Mouse (Mus musculus) small intestine, adult 2 months (tissue): ENCODE results near the gene Hand2. TPM values are rescaled to one million over a fixed set of nuclear protein-coding genes. Genes with fewer than 3 reads are reported as not detected.
A peak's percentile ranks its signal among the peaks of the same experiment; 100 is the strongest.

Experiments
- H3K27ac ChIP-seq: fragments of 200-500 bp; 2 replicates; pipeline ENCODE4 v1.5.1; 2012; ENCODE audit warnings: low read depth, low read length, control low read depth, inconsistent platforms; ENCODE audit not compliant: insufficient read depth
- H3K27me3 ChIP-seq: fragments of 200-500 bp; 2 replicates; pipeline ENCODE4 v1.6.1; 2012; ENCODE audit warnings: mild to moderate bottlenecking, moderate library complexity, low read length, inconsistent platforms; ENCODE audit not compliant: control insufficient read depth, insufficient read depth
- H3K36me3 ChIP-seq: fragments of 200-500 bp; 2 replicates; pipeline ENCODE4 v1.6.1; 2012; ENCODE audit warnings: mild to moderate bottlenecking, low read length, control low read depth, inconsistent platforms; ENCODE audit not compliant: control insufficient read depth, insufficient read depth
- H3K4me1 ChIP-seq: fragments of 200-500 bp; 2 replicates; pipeline ENCODE4 v1.6.1; 2012; ENCODE audit warnings: low read length, inconsistent platforms, mixed read lengths; ENCODE audit not compliant: control insufficient read depth, insufficient read depth, insufficient read length
- H3K4me3 ChIP-seq: fragments of 200-500 bp; 2 replicates; pipeline ENCODE4 v1.5.1; 2012; ENCODE audit warnings: low read depth, mild to moderate bottlenecking, control low read depth, inconsistent platforms, low read length, moderate library complexity
- CTCF ChIP-seq: fragments of 200-500 bp; IDR thresholded peaks from 2 replicates; pipeline ENCODE4 v1.5.1; 2012; ENCODE audit warnings: low read depth, mild to moderate bottlenecking, control low read depth, inconsistent platforms, low read length, moderate library complexity, mixed read lengths; ENCODE audit not compliant: insufficient replicate concordance, insufficient read length; ENCODE audit errors: extremely low read depth
- POLR2A ChIP-seq: fragments of 200-500 bp; IDR thresholded peaks from 2 replicates; pipeline ENCODE4 v1.6.1; 2012; ENCODE audit warnings: low read depth, mild to moderate bottlenecking, control low read depth, inconsistent platforms, low read length, moderate library complexity
- WGBS: fragments of 180-500 bp; shearing (Covaris S2); methylation state at CpG from one replicate; pipeline ENCODE4 v1.1.7; 2018; 5-methylcytosine and 5-hydroxymethylcytosine counted together
- polyA plus RNA-seq: library from polyadenylated mRNA; depleted of rRNA; stranded (reverse); fragments of >200 nt; gene quantifications from 2 replicates; pipeline ENCODE4 v1.2.3, GENCODE M21; 2012

Gene Hand2
- polyA plus RNA-seq, 1 experiment, result 6.5 TPM

DNA sequence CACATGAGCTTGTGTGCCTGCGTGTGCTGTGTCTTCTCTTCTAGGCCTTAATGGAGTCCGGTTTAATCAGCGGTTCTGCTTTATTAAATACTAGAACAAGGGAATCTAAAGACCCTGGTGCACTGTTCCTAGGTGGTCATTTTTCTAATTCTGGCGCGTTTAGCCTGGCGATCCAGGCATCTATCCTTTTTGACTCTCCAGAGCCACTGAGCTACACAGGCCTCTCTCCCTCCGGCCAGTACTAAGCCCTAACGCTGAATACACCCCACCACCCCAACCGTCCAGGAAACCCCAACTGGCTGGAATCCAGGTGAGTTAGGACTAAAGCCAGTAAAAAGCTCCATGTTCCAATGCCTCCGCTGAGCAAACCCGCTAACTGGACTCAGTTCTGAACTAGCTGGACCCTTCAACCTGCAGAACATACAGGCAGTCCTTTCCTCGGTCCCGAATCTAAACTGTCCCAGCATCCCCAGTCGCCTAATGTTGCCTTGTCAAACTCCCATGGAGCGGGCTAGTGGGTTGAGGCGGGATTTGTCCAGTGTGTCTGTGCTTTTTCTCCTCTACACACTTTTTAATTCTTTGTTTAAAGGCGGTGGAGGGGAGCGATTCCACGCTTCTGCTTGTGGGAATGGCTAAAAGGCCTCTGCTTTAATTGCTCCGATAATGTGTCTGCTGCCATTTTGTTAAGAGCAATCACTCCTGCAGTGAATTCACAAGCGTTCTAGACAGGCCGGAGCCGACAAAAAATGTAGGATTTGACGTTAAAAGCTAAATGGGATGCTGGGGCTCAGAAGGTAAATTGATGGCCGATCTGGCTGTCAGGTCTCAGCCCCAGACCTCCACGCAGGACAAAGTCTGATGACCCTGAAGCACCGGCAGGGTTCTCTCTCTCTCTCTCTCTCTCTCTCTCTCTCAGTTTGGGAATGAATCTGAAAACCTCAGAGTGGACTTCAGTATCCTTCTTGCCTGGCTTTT, 5.6 kb downstream of the Hand2 start:
- Histone ChIP-seq H3K27me3 (peaks cover 71% of the 10 kb centered on the region), H3K4me1 (peaks cover 5% of the 10 kb centered on the region; the same call in 1 of the 2 replicates), H3K36me3 (no peaks in the 10 kb centered on the region), H3K27ac (no peak overlapping the region), H3K4me3 (no peak overlapping the region)
- TF ChIP-seq CTCF, result no peak
- TF ChIP-seq POLR2A, result no peak
- WGBS, result 30% methylated on average over 27 of the region's 27 CpGs

DNA sequence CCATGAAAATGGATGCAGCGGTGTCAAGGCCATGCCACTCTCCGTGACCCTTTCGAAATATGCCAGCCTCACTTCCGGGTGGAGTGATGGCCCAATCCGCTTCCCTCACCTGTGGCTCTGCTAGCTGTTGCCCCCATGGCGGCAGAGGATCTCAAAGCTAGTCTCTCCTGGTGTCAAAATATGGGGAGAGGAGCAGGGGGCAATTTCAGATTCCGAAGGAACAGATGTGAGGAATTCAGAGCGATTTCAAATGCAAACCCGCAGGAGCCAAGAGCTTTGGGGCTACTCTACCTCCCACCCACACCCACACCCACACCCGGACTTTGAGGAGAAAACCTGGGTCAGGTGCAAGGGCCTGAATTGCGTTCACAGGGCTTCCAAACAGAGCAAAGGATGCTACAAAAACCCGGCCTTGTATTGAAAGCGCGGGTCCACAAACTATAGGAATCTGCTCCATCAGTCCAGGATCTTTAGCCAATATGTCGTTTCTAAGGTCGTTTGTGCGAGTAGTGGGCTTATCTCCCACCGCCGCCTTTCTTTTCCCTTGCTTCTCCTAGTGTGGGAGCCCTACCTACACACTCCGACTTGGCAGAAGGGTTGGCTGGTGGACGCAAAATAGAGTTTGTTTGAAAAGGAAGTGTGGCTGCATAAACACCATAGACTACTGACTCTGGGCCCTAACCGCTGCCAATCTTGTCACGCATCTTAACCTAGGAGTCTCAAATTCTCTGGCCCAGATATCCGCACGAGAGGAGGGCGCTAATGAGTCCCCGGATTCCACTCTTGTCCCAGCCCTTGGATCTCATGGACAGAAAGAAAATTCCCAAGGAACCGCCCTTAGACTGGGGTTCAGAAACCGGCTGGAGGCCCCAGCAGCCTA, 6.7 kb downstream of the Hand2 start:
- H3K36me3 ChIP-seq, result no peaks in the 10 kb centered on the region
- H3K27me3 ChIP-seq, result peaks cover 71% of the 10 kb centered on the region
- 14% methylated on average over 29 of the region's 29 CpGs for WGBS
- H3K27ac ChIP-seq, result no peak overlapping the region; the same call in 1 of the 2 replicates
- H3K4me1 ChIP-seq, result no peaks in the 10 kb centered on the region
- no peak overlapping the region for H3K4me3 ChIP-seq
- TF ChIP-seq CTCF (no peak), POLR2A (no peak)

DNA sequence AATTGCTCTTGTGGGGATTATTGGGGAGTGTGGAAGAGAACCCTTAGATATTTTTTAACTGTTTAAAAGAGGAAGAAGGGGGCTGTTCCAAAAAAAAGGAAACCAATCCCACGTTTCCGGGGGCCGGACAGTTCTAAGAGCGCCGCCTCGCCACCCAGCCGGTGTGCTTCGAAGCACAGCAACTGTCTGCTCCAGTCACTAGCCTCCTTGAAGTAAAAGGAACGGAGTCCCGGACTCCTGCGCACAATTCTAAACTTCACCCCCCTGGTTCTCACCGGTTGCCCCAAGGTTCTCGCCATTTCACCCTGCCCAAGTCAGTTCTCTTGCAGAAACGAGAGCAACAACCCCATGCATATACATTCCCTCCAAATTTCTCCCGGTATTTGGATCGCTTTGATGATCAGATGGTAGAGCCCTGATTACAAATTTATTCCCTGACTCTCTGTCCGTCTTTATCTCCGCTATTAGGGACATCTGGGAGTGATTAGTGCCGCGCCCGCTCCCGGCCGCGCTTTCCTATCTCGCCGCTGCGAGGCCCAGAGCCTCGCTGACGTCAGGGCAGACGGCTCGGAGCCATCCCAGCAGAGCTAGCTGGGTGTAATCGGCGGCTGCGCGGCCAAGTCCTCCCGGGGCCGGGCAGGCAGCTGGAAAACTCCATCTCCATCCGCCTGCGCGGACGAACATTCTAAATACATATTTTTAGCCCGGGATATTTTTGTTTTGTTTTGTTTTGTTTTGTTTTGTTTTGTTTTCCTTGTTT, 7.6 kb downstream of the Hand2 start:
- Histone ChIP-seq H3K4me3 (peak overlapping the region; percentile 32), H3K27me3 (peaks cover 72% of the 10 kb centered on the region), H3K27ac (peak overlapping the region; percentile 16; the same call in 1 of the 2 replicates), H3K4me1 (no peaks in the 10 kb centered on the region), H3K36me3 (no peaks in the 10 kb centered on the region)
- TF ChIP-seq POLR2A (no peak), CTCF (no peak)
- WGBS, result 4% methylated on average over 42 of the region's 42 CpGs

DNA sequence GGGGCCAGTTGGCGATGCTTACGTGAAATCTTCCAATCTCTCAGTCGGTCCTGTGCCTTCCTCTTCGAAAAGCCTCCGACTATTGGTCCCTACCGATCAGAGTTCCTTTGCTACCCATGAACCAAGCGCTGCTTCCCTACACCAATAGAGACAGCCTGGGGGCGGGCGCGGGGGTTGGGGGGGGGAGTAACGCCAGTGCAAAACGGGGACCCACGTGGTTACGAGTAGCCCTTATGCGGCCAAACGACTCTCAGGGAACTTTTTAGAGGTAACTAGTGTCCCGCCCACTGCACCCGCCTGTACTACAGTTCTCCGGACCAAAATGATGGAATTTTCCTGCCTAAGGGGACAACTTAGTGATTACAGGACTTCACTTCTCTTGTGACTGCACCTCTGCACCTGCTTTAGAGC, 8.2 kb downstream of the Hand2 start:
- no peak overlapping the region for H3K27ac ChIP-seq
- H3K4me3 ChIP-seq, result peak overlapping the region; percentile 32; the same call in 1 of the 2 replicates
- 3% methylated on average over 19 of the region's 19 CpGs for WGBS

DNA sequence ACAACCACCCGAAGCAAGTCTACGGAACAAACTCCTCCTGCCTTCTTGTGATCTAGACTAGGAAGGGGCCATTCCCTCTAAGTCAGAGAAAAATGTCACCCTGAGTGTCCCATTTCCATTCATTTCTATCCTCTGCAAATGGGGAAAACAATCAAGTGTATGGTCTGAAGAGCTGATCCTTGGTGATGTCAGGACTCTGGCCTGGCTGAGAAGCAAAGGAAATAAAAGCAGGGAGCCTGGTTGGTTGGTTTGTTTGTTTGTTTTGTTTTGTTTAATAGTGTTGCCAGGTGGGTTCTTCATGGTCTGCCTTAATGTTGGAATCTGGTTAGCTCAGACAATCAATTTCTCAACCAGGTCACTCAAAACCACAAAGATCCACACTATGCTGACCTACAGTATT, 9.3 kb downstream of the Hand2 start:
- no peak for TF ChIP-seq CTCF
- no peak for TF ChIP-seq POLR2A
- peaks cover 75% of the 10 kb centered on the region for H3K27me3 ChIP-seq
- H3K4me1 ChIP-seq, result no peaks in the 10 kb centered on the region
- H3K27ac ChIP-seq, result no peak overlapping the region
- 42% methylated on average over 2 of the region's 2 CpGs for WGBS
- H3K36me3 ChIP-seq, result no peaks in the 10 kb centered on the region
- no peak overlapping the region for H3K4me3 ChIP-seq

More for the DNA sequence above, 8.2 kb downstream of the Hand2 start:
- peaks cover 72% of the 10 kb centered on the region for H3K27me3 ChIP-seq
- no peaks in the 10 kb centered on the region for H3K4me1 ChIP-seq
- no peak for TF ChIP-seq POLR2A
- TF ChIP-seq CTCF, result no peak
- no peaks in the 10 kb centered on the region for H3K36me3 ChIP-seq
